Mouse (Mus musculus) C2C12 (cell line): Measurements from ENCODE around the gene Bmp6.

Experiments
- CEBPB ChIP-seq: IDR thresholded peaks from one replicate; pipeline ENCODE4 v1.6.1; 2011; ENCODE audit warnings: low read depth, mild to moderate bottlenecking, control low read depth, moderate library complexity
- CTCF ChIP-seq: IDR thresholded peaks from one replicate; pipeline ENCODE4 v1.5.1; 2011; ENCODE audit not compliant: control insufficient read depth, insufficient read depth, insufficient read length

DNA sequence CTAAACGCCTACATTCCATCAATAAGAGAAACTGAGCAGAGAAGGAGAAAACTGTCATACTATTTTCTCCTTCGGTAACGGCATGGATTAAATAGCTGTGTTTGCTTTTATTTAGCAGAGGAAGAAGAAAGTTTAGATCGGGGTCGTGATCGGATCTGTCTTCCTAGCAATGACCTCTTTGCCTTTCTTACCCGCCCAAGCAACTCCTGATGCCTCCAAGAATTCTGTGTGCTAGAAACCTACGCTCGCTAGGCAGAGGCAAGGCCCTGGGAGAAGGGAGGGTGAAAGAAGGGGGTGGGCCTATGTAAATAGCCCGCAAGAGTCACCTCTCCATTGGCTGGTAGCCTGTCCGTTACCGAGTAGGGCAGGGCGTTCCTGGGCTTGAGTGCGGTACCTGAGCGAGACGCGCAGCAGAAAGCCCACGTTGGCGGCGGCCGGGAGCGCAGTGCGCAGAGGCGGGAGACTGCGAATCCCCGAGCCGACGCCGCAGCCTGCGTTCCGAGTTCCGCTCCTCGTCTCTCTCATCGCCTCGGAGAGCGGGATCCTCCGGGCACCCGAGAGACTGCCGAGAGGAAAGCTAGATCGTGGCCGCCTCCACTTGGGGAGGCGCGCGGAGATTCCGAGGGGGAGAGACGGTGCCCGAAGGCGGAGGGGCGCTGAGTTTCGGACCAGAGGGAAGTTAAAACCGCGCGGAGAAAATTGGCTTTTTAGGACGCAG lies at the start of gene Bmp6:
- TF ChIP-seq CTCF (no peak), CEBPB (no peak)
